Mouse (Mus musculus) right cerebral cortex, postnatal 10 days (tissue): ENCODE measurements at regions not wholly inside any gene's neighbourhood (a gene's known extent, or its start where the extent isn't known, plus 50 kb on each side); places are given as distances from the start of the nearest gene placed in this dataset.

ENCODE experiments used
- DNase-seq, 2 experiments: peaks; one replicate each; pipeline ENCODE4 v3.0.0; 2021; ENCODE audit warnings: low spot score in 2 of 2

- no peak for DNase-seq
Observed at GRCm38 (mm10) chr12:105898580-105899293, 111.3 kb upstream of the Vrk1 start.

- DNase-seq: no peak
Observed at GRCm38 (mm10) chr12:105899294-105899909, 110.6 kb upstream of the Vrk1 start.

GRCm38 (mm10) chr12:105900479-105900878, 109.5 kb upstream of the Vrk1 start:
- DNase-seq: no peak

GRCm38 (mm10) chr12:105903072-105903471, 107.0 kb upstream of the Vrk1 start:
- DNase-seq: no peak

GRCm38 (mm10) chr12:105906584-105906983, 103.4 kb upstream of the Vrk1 start:
- DNase-seq: no peak

GRCm38 (mm10) chr12:105907851-105908620, 102.0 kb upstream of the Vrk1 start:
- DNase-seq: no peak

GRCm38 (mm10) chr12:105911556-105911955, 98.5 kb upstream of the Vrk1 start:
- no peak for DNase-seq

GRCm38 (mm10) chr12:105917388-105917963, 92.6 kb upstream of the Vrk1 start:
- DNase-seq: peak in 1 of 2 experiments; percentile 58

- DNase-seq: no peak
Observed at GRCm38 (mm10) chr12:105918775-105919174, 91.3 kb upstream of the Vrk1 start.

GRCm38 (mm10) chr12:105927210-105927609, 82.8 kb upstream of the Vrk1 start:
- DNase-seq: no peak

- no peak for DNase-seq
Observed at GRCm38 (mm10) chr12:105929456-105929921, 80.5 kb upstream of the Vrk1 start.

GRCm38 (mm10) chr12:105935441-105935880, 74.6 kb upstream of the Vrk1 start:
- peak; percentile 58 to 68 for DNase-seq

GRCm38 (mm10) chr12:105936812-105937530, 73.1 kb upstream of the Vrk1 start:
- DNase-seq: peak; percentile 74 to 77

GRCm38 (mm10) chr12:105942136-105943076, 67.6 kb upstream of the Vrk1 start:
- DNase-seq: no peak

- no peak for DNase-seq
Observed at GRCm38 (mm10) chr12:105943077-105943433, 67.0 kb upstream of the Vrk1 start.

- DNase-seq: no peak
Observed at GRCm38 (mm10) chr12:105947332-105947731, 62.7 kb upstream of the Vrk1 start.

- DNase-seq: no peak
Observed at GRCm38 (mm10) chr12:105948322-105948721, 61.7 kb upstream of the Vrk1 start.

- DNase-seq: peak in 1 of 2 experiments; percentile 44
Observed at GRCm38 (mm10) chr12:105955764-105956290, 54.2 kb upstream of the Vrk1 start.

GRCm38 (mm10) chr12:105959756-105960155, 50.3 kb upstream of the Vrk1 start:
- no peak for DNase-seq
